Mouse (Mus musculus): ENCODE results near the gene Krt78. TPM values are rescaled to one million over a fixed set of nuclear protein-coding genes. Genes with fewer than 3 reads are reported as not detected.

Krt78 gene
- total and polyA plus RNA-seq, 3 experiments = not detected

Other genes with a start within 250 kb of the Krt78 start
- not detected in 2 replicates for gene Krt5, start 241.4 kb downstream of the Krt78 start, total RNA-seq (2012; rRNA removed)
- gene Krt5, start 241.4 kb downstream of the Krt78 start, total RNA-seq (2014; rRNA removed) = not detected in 2 replicates
- gene Krt5, start 241.4 kb downstream of the Krt78 start, polyA plus RNA-seq (2012; ENCODE audit: insufficient read length, low read depth) = not detected in 2 replicates
- not detected in 2 replicates for gene Krt71, start 211.2 kb downstream of the Krt78 start, total RNA-seq (2012; rRNA removed)
- gene Krt71, start 211.2 kb downstream of the Krt78 start, total RNA-seq (2014; rRNA removed) = not detected in 2 replicates
- gene Krt71, start 211.2 kb downstream of the Krt78 start, polyA plus RNA-seq (2012; ENCODE audit: insufficient read length, low read depth) = not detected in 2 replicates
- gene Krt72, start 167.8 kb downstream of the Krt78 start, total RNA-seq (2012; rRNA removed) = not detected in 2 replicates
- not detected in 2 replicates for gene Krt72, start 167.8 kb downstream of the Krt78 start, total RNA-seq (2014; rRNA removed)
- gene Krt72, start 167.8 kb downstream of the Krt78 start, polyA plus RNA-seq (2012; ENCODE audit: insufficient read length, low read depth) = not detected in 2 replicates
- not detected in 2 replicates for gene Krt73, start 151.9 kb downstream of the Krt78 start, total RNA-seq (2012; rRNA removed)
- gene Krt73, start 151.9 kb downstream of the Krt78 start, total RNA-seq (2014; rRNA removed) = not detected in 2 replicates
- not detected in 2 replicates for gene Krt73, start 151.9 kb downstream of the Krt78 start, polyA plus RNA-seq (2012; ENCODE audit: insufficient read length, low read depth)
- gene Krt2, start 136.1 kb downstream of the Krt78 start, total RNA-seq (2012; rRNA removed) = not detected in 2 replicates
- not detected in 2 replicates for gene Krt2, start 136.1 kb downstream of the Krt78 start, total RNA-seq (2014; rRNA removed)
- gene Krt2, start 136.1 kb downstream of the Krt78 start, polyA plus RNA-seq (2012; ENCODE audit: insufficient read length, low read depth) = not detected in 2 replicates
- not detected in 2 replicates for gene Krt1, start 103.5 kb downstream of the Krt78 start, total RNA-seq (2012; rRNA removed)
- not detected in 2 replicates for gene Krt1, start 103.5 kb downstream of the Krt78 start, total RNA-seq (2014; rRNA removed)
- not detected in 2 replicates for gene Krt1, start 103.5 kb downstream of the Krt78 start, polyA plus RNA-seq (2012; ENCODE audit: insufficient read length, low read depth)
- not detected in 2 replicates for gene Krt77, start 84.6 kb downstream of the Krt78 start, total RNA-seq (2012; rRNA removed)
- not detected in 2 replicates for gene Krt77, start 84.6 kb downstream of the Krt78 start, total RNA-seq (2014; rRNA removed)
- not detected in 2 replicates for gene Krt77, start 84.6 kb downstream of the Krt78 start, polyA plus RNA-seq (2012; ENCODE audit: insufficient read length, low read depth)
- not detected in 2 replicates for gene Krt76, start 61.4 kb downstream of the Krt78 start, total RNA-seq (2012; rRNA removed)
- not detected in 2 replicates for gene Krt76, start 61.4 kb downstream of the Krt78 start, total RNA-seq (2014; rRNA removed)
- not detected in 2 replicates for gene Krt76, start 61.4 kb downstream of the Krt78 start, polyA plus RNA-seq (2012; ENCODE audit: insufficient read length, low read depth)
- not detected in 2 replicates for gene Krt4, start 29.6 kb downstream of the Krt78 start, total RNA-seq (2012; rRNA removed)
- not detected in 2 replicates for gene Krt4, start 29.6 kb downstream of the Krt78 start, total RNA-seq (2014; rRNA removed)
- not detected in 2 replicates for gene Krt4, start 29.6 kb downstream of the Krt78 start, polyA plus RNA-seq (2012; ENCODE audit: insufficient read length, low read depth)
- not detected in 2 replicates for gene Krt79, start 14.0 kb downstream of the Krt78 start, total RNA-seq (2012; rRNA removed)
- not detected in 2 replicates for gene Krt79, start 14.0 kb downstream of the Krt78 start, total RNA-seq (2014; rRNA removed)
- gene Krt79, start 14.0 kb downstream of the Krt78 start, polyA plus RNA-seq (2012; ENCODE audit: insufficient read length, low read depth) = not detected in 2 replicates
- not detected in 2 replicates for gene Krt8, start 50.2 kb upstream of the Krt78 start, total RNA-seq (2012; rRNA removed)
- gene Krt8, start 50.2 kb upstream of the Krt78 start, total RNA-seq (2014; rRNA removed) = not detected in 2 replicates
- gene Krt8, start 50.2 kb upstream of the Krt78 start, polyA plus RNA-seq (2012; ENCODE audit: insufficient read length, low read depth) = not detected in 2 replicates
- 0.13 and 0.21 TPM in 2 replicates for gene Krt18, start 73.9 kb upstream of the Krt78 start, total RNA-seq (2012; rRNA removed)
- not detected in 2 replicates for gene Krt18, start 73.9 kb upstream of the Krt78 start, total RNA-seq (2014; rRNA removed)
- not detected in 2 replicates for gene Krt18, start 73.9 kb upstream of the Krt78 start, polyA plus RNA-seq (2012; ENCODE audit: insufficient read length, low read depth)
- gene Eif4b, start 119.5 kb upstream of the Krt78 start, total RNA-seq (2012; rRNA removed) = 507 and 555 TPM in 2 replicates
- gene Eif4b, start 119.5 kb upstream of the Krt78 start, total RNA-seq (2014; rRNA removed) = 492 and 536 TPM in 2 replicates
- 652 and 950 TPM in 2 replicates for gene Eif4b, start 119.5 kb upstream of the Krt78 start, polyA plus RNA-seq (2012; ENCODE audit: insufficient read length, low read depth)
- 0.08 and 0.13 TPM in 2 replicates for gene Tns2, start 146.1 kb upstream of the Krt78 start, total RNA-seq (2012; rRNA removed)
- not detected in 2 replicates for gene Tns2, start 146.1 kb upstream of the Krt78 start, total RNA-seq (2014; rRNA removed)
- 0.34 and 0.49 TPM in 2 replicates for gene Tns2, start 146.1 kb upstream of the Krt78 start, polyA plus RNA-seq (2012; ENCODE audit: insufficient read length, low read depth)
- 21.6 and 24.7 TPM in 2 replicates for gene Spryd3, start 181.9 kb upstream of the Krt78 start, total RNA-seq (2012; rRNA removed)
- gene Spryd3, start 181.9 kb upstream of the Krt78 start, total RNA-seq (2014; rRNA removed) = 19.6 and 21.5 TPM in 2 replicates
- gene Spryd3, start 181.9 kb upstream of the Krt78 start, polyA plus RNA-seq (2012; ENCODE audit: insufficient read length, low read depth) = 25.7 and 33.5 TPM in 2 replicates
- 0.38 TPM in 1 of 2 replicates, not detected in the other for gene Igfbp6, start 190.1 kb upstream of the Krt78 start, total RNA-seq (2012; rRNA removed)
- gene Igfbp6, start 190.1 kb upstream of the Krt78 start, total RNA-seq (2014; rRNA removed) = not detected in 2 replicates
- gene Igfbp6, start 190.1 kb upstream of the Krt78 start, polyA plus RNA-seq (2012; ENCODE audit: insufficient read length, low read depth) = not detected in 2 replicates
- gene Soat2, start 196.2 kb upstream of the Krt78 start, total RNA-seq (2012; rRNA removed) = 3.7 and 10.4 TPM in 2 replicates
- gene Soat2, start 196.2 kb upstream of the Krt78 start, total RNA-seq (2014; rRNA removed) = 0.09 and 0.28 TPM in 2 replicates
- 0.56 and 0.65 TPM in 2 replicates for gene Soat2, start 196.2 kb upstream of the Krt78 start, polyA plus RNA-seq (2012; ENCODE audit: insufficient read length, low read depth)
- gene Zfp740, start 249.0 kb upstream of the Krt78 start, total RNA-seq (2012; rRNA removed) = 30.5 and 32.1 TPM in 2 replicates
- gene Zfp740, start 249.0 kb upstream of the Krt78 start, total RNA-seq (2014; rRNA removed) = 46.1 and 51.9 TPM in 2 replicates
- 37.4 and 38.7 TPM in 2 replicates for gene Zfp740, start 249.0 kb upstream of the Krt78 start, polyA plus RNA-seq (2012; ENCODE audit: insufficient read length, low read depth)